ENCODE assay signal across 10 mouse cellular contexts in genomic region chr12:67011368-67011767, GRCm38 (mm10).
DNase-seq lines count a peak whose midpoint lies in the region; ATAC-seq and TF ChIP-seq lines count a peak whose summit lies in the region.
"Had no signal": no experiment of that assay in that cellular context is flagged by ENCODE, and none has a peak within 500 bp of the region (broad histone marks: within the 10 kb centered on the region; RNA-seq: fewer than 3 reads in every experiment).

No protein-coding gene starts in this region.

- no peak overlapping the region for H3K4me2 ChIP-seq in forebrain, embryonic 13.5 days
- no peak overlapping the region for H3K4me2 ChIP-seq in forebrain, embryonic 12.5 days
- no peak overlapping the region for H3K4me2 ChIP-seq in liver, embryonic 11.5 days
- H3K4me2 ChIP-seq: neural tube, embryonic 13.5 days had no signal

- TF ChIP-seq CTCF in brain, embryonic 14.5 days (IDR thresholded peaks at IDR 0.05; ENCODE audit: borderline replicate concordance, extremely low read depth, insufficient read depth, insufficient read length): no peak

- no peak for TF ChIP-seq POLR2A in brain, embryonic 14.5 days (IDR thresholded peaks at IDR 0.05; ENCODE audit: borderline replicate concordance, extremely low read depth, insufficient read depth, insufficient read length, poor library complexity, severe bottlenecking)

- ATAC-seq in forebrain, embryonic 13.5 days: peak; percentile 83
- ATAC-seq in forebrain, embryonic 12.5 days (ENCODE audit: low FRiP score): no peak
- no peak for ATAC-seq in liver, embryonic 11.5 days (replicated peaks; ENCODE audit: low FRiP score)

- no peaks in the 10 kb centered on the region for H3K4me1 ChIP-seq in forebrain, embryonic 13.5 days
- H3K4me1 ChIP-seq in forebrain, embryonic 12.5 days: no peaks in the 10 kb centered on the region
- no peaks in the 10 kb centered on the region for H3K4me1 ChIP-seq in liver, embryonic 11.5 days (replicated peaks; ENCODE audit: control insufficient read depth, insufficient read depth, low read length)
- H3K4me1 ChIP-seq: neural tube, embryonic 13.5 days had no signal

- H3K9me3 ChIP-seq in forebrain, embryonic 13.5 days (replicated peaks): no peaks in the 10 kb centered on the region
- H3K9me3 ChIP-seq in forebrain, embryonic 12.5 days: no peaks in the 10 kb centered on the region
- H3K9me3 ChIP-seq in liver, embryonic 11.5 days (ENCODE audit: control insufficient read depth, low read length): no peaks in the 10 kb centered on the region
- H3K9me3 ChIP-seq: neural tube, embryonic 13.5 days had no signal

- 69% methylated on average over 4 of the region's 4 CpGs for WGBS in forebrain, embryonic 13.5 days
- 76% methylated on average over 4 of the region's 4 CpGs for WGBS in forebrain, embryonic 12.5 days
- WGBS in liver, embryonic 11.5 days: 73% methylated on average over 4 of the region's 4 CpGs

- peak; percentile 82 for DNase-seq in brain, embryonic 14.5 days (ENCODE audit: low read depth)
- DNase-seq in layer of hippocampus, adult 8-10 months (ENCODE audit: low spot score in 2 of 2): peak; percentile 59 to 65
- peak; percentile 21 for DNase-seq in left cerebral cortex, postnatal 4 days
- DNase-seq in liver, embryonic 11.5 days (ENCODE audit: low spot score): no peak
- DNase-seq in adrenal gland, adult 18-20 months (ENCODE audit: low spot score in 2 of 2): no peak
- DNase-seq in B cell, adult 2 months: no peak
- DNase-seq: kidney, adult 18-20 months had no signal

- intact Hi-C loops in left cerebral cortex, postnatal 4 days (cut with DNase I): no loop called here

- H3K4me3 ChIP-seq in forebrain, embryonic 13.5 days: no peak overlapping the region
- H3K4me3 ChIP-seq in forebrain, embryonic 12.5 days (replicated peaks): no peak overlapping the region
- H3K4me3 ChIP-seq in liver, embryonic 11.5 days (ENCODE audit: low read depth, low read length): no peak overlapping the region
- H3K4me3 ChIP-seq: neural tube, embryonic 13.5 days had no signal

- H3K36me3 ChIP-seq in forebrain, embryonic 13.5 days (ENCODE audit: poor library complexity, severe bottlenecking): no peaks in the 10 kb centered on the region
- H3K36me3 ChIP-seq in forebrain, embryonic 12.5 days (replicated peaks): no peaks in the 10 kb centered on the region
- no peaks in the 10 kb centered on the region for H3K36me3 ChIP-seq in liver, embryonic 11.5 days (ENCODE audit: control insufficient read depth, insufficient read depth, low read length)
- H3K36me3 ChIP-seq: neural tube, embryonic 13.5 days had no signal

- no peak overlapping the region for H3K9ac ChIP-seq in forebrain, embryonic 13.5 days
- H3K9ac ChIP-seq in forebrain, embryonic 12.5 days: no peak overlapping the region
- no peak overlapping the region for H3K9ac ChIP-seq in liver, embryonic 11.5 days (ENCODE audit: low read depth, low read length)
- H3K9ac ChIP-seq: neural tube, embryonic 13.5 days had no signal

- H3K27ac ChIP-seq in forebrain, embryonic 13.5 days: no peak overlapping the region
- no peak overlapping the region for H3K27ac ChIP-seq in forebrain, embryonic 12.5 days
- H3K27ac ChIP-seq in liver, embryonic 11.5 days (ENCODE audit: low read depth, low read length): no peak overlapping the region
- H3K27ac ChIP-seq: neural tube, embryonic 13.5 days had no signal

- H3K27me3 ChIP-seq in forebrain, embryonic 13.5 days: no peaks in the 10 kb centered on the region
- H3K27me3 ChIP-seq in forebrain, embryonic 12.5 days: no peaks in the 10 kb centered on the region
- no peaks in the 10 kb centered on the region for H3K27me3 ChIP-seq in liver, embryonic 11.5 days (replicated peaks; ENCODE audit: control insufficient read depth, insufficient read depth, low read length)
- H3K27me3 ChIP-seq: neural tube, embryonic 13.5 days had no signal

Comparison
In these comparisons a context has a peak if more than half of its experiments do, and no peak if none do; other contexts are left out.
1. DNase-seq: peak in brain, embryonic 14.5 days (single experiment), layer of hippocampus, adult 8-10 months (2 of 2) and left cerebral cortex, postnatal 4 days (single experiment); none in liver, embryonic 11.5 days (single experiment), adrenal gland, adult 18-20 months (0 of 2) and B cell, adult 2 months (0 of 2).